Mouse (Mus musculus) forebrain, embryonic 16.5 days (tissue): ENCODE data around the gene Chid1. TPM values are rescaled to one million over a fixed set of nuclear protein-coding genes. Genes with fewer than 3 reads are reported as not detected.

ENCODE experiments used
- ATAC-seq: fragments of 200-750 bp; cut with Nextera tagmentation; 2 replicates; pipeline ENCODE4 v1.8.0; 2017; ENCODE audit warnings: mild to moderate bottlenecking, moderate library complexity
- H3K27ac ChIP-seq: fragments of 300-500 bp; sonication (generic); 2 replicates; pipeline ENCODE4 v1.5.1; 2014; ENCODE audit warnings: low read length, control low read depth
- H3K27me3 ChIP-seq: fragments of 300-500 bp; sonication (generic); replicated peaks from 2 replicates; pipeline ENCODE4 v1.6.1; 2014; ENCODE audit warnings: low read length; ENCODE audit not compliant: control insufficient read depth, insufficient read depth
- H3K36me3 ChIP-seq: fragments of 300-500 bp; sonication (generic); 2 replicates; pipeline ENCODE4 v1.6.1; 2014; ENCODE audit not compliant: control insufficient read depth, insufficient read depth
- H3K4me1 ChIP-seq: fragments of 300-500 bp; sonication (generic); replicated peaks from 2 replicates; pipeline ENCODE4 v1.6.1; 2014; ENCODE audit warnings: low read length; ENCODE audit not compliant: control insufficient read depth, insufficient read depth
- H3K4me2 ChIP-seq: fragments of 300-500 bp; sonication (generic); 2 replicates; pipeline ENCODE4 v1.6.1; 2014; ENCODE audit warnings: mild to moderate bottlenecking, low read length, control low read depth
- H3K4me3 ChIP-seq: fragments of 300-500 bp; sonication (generic); replicated peaks from 2 replicates; pipeline ENCODE4 v1.5.1; 2014; ENCODE audit warnings: mild to moderate bottlenecking, low read length, control low read depth
- H3K9ac ChIP-seq: fragments of 300-500 bp; sonication (generic); replicated peaks from 2 replicates; pipeline ENCODE4 v1.6.1; 2014; ENCODE audit warnings: low read depth, low read length, control low read depth
- H3K9me3 ChIP-seq: fragments of 300-500 bp; sonication (generic); 2 replicates; pipeline ENCODE4 v1.6.1; 2016; ENCODE audit warnings: low read length; ENCODE audit not compliant: control insufficient read depth
- WGBS: fragments of 180-500 bp; shearing (Covaris S2); extraction: QIAGEN DNeasy Blood & Tissue Kit; methylation state at CpG from one replicate; pipeline ENCODE4 v1.1.7; 2014; 5-methylcytosine and 5-hydroxymethylcytosine counted together
- polyA plus RNA-seq: library from polyadenylated mRNA; unstranded; fragments of >200 nt; fragmentation: Nextera tagmentation; extraction: Ambion mirVana; gene quantifications from 2 replicates; pipeline ENCODE4 v1.2.1, GENCODE M21; 2015

The Chid1 gene
- 31.2 and 35.6 TPM in 2 replicates for polyA plus RNA-seq

DNA sequence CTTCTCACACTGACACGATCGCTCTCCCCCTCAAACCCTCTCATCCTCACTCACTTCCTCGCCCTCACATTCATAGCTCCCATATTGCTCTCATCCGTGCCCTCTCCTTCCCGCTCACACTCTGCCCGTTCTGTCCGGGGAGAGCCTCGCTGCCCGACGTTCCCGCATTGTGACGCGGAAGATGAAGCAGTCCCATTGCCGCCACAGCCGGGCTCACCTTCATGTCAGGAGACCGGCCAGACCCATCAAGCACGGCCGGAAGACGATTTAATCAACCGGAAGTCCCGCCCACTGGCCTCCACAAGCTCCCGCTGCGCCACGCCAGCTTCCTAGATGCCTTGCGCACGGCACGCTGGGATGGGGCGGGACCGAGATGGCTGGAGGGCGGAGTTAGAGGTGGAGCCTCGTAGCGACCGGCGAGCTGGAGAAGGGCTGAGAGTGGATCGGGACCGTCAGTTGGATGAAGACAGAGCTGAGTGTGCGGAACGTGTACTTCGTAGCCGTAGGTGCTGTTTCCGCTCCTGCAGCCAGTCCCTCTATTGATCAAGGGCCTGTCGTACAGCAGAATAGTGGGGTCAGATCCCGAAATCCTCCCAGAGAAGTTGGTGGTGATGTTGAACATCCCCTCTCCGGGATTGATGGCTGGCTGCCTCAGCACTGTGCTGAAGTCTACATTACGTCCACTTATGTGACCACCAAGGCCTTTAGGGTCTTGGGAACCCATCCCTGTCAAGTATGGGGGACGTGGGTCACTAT lies at the start of gene Chid1:
Gene Chid1 (minus strand): TSS at position 302 of the 756 bp plus-strand sequence.
- H3K9ac ChIP-seq, result peak within 1 kb of the TSS; percentile 78
- peak within 1 kb of the TSS; percentile 96 for H3K4me2 ChIP-seq
- WGBS, result under 1% methylated on average over 46 of the region's 46 CpGs
- no peaks in the 10 kb centered on the region for H3K9me3 ChIP-seq
- no peaks in the 10 kb centered on the region for H3K27me3 ChIP-seq
- peak; percentile 98 for ATAC-seq
- peak within 1 kb of the TSS; percentile 80 for H3K4me3 ChIP-seq
- no peaks in the 10 kb centered on the region for H3K36me3 ChIP-seq
- peak within 1 kb of the TSS; percentile 78 for H3K27ac ChIP-seq
- peaks cover 22% of the 10 kb centered on the region for H3K4me1 ChIP-seq

DNA sequence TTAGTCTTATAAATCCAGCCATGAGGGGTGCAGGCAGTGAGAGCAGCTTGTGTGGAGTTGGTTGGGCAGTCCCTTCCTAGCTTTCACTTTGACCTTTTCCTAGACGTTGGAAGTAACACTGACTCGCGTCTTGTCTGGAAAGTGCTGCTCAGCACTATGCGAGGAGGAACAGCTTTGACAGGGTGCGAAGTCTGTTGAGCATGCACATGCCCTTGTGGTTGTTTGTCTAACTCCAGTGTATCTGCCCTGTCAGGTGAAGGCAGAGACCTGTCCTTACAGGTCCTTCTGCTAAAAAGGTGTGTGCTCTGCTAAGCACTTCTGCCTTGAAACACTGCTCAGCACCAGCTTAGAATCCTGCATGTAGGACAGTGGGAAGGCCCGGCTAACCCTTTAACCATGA lies 49.2 kb upstream of the Chid1 start:
- 96% methylated on average over 6 of the region's 6 CpGs for WGBS
- ATAC-seq, result no peak
- no peaks in the 10 kb centered on the region for H3K9me3 ChIP-seq

DNA sequence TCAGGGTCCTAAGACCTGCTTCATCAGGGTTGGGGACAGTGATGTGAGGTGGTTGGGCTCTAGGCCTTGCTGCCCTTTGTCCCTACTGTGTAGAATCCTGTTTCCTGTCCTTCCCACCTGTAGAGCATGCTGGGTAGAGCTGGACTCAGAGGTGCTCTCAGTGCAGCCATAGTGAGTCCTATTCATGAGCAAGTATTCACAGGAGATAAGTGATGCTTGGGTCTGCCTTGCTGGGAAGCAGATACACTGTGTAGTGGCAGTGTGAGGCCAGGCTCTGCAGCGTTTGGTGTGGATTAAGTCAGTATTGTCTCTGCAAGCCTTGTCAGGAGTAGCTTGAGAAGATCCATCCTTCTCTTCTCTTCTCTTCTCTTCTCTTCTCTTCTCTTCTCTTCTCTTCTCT lies 46.2 kb upstream of the Chid1 start:
- no peaks in the 10 kb centered on the region for H3K9me3 ChIP-seq
- no peak overlapping the region for H3K9ac ChIP-seq
- ATAC-seq, result no peak
- 76% methylated on average over 1 of the region's 1 CpGs for WGBS
- no peaks in the 10 kb centered on the region for H3K27me3 ChIP-seq
- H3K27ac ChIP-seq, result no peak overlapping the region
- no peak overlapping the region for H3K4me2 ChIP-seq
- H3K4me3 ChIP-seq, result no peak overlapping the region
- peaks cover 6% of the 10 kb centered on the region; the same call in 1 of the 2 replicates for H3K36me3 ChIP-seq
- no peaks in the 10 kb centered on the region for H3K4me1 ChIP-seq

More for the DNA sequence above, 49.2 kb upstream of the Chid1 start:
- H3K4me3 ChIP-seq, result no peak overlapping the region
- no peak overlapping the region for H3K9ac ChIP-seq
- no peak overlapping the region for H3K27ac ChIP-seq
- H3K36me3 ChIP-seq, result peaks cover 7% of the 10 kb centered on the region; the same call in 1 of the 2 replicates
- H3K27me3 ChIP-seq, result no peaks in the 10 kb centered on the region
- H3K4me1 ChIP-seq, result no peaks in the 10 kb centered on the region
- no peak overlapping the region for H3K4me2 ChIP-seq

DNA sequence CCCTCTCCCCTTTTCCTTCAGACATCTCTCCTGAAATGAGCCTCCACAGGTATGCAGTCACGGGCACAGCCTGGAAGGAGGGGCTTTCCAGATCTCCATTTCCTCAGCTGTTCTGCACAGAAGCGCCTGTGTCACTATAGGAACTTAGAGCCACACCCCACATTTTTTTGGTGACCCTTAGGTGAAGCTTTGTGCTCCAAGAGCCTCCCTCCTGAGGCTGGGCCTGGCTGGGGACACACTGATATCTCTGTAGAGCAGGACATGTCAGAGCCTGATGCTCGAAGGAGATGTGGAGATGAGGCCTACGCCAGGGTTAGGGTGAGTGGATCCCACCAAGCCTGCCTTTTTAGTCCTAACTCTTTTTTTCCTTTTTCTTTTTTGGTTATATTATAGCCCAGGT lies 45.6 kb upstream of the Chid1 start:
- Histone ChIP-seq H3K4me2 (no peak overlapping the region), H3K4me3 (no peak overlapping the region), H3K4me1 (no peaks in the 10 kb centered on the region), H3K9me3 (no peaks in the 10 kb centered on the region), H3K9ac (no peak overlapping the region), H3K27me3 (no peaks in the 10 kb centered on the region), H3K27ac (no peak overlapping the region), H3K36me3 (no peaks in the 10 kb centered on the region; the same call in 1 of the 2 replicates)
- no peak for ATAC-seq
- WGBS, result 88% methylated on average over 4 of the region's 4 CpGs

DNA sequence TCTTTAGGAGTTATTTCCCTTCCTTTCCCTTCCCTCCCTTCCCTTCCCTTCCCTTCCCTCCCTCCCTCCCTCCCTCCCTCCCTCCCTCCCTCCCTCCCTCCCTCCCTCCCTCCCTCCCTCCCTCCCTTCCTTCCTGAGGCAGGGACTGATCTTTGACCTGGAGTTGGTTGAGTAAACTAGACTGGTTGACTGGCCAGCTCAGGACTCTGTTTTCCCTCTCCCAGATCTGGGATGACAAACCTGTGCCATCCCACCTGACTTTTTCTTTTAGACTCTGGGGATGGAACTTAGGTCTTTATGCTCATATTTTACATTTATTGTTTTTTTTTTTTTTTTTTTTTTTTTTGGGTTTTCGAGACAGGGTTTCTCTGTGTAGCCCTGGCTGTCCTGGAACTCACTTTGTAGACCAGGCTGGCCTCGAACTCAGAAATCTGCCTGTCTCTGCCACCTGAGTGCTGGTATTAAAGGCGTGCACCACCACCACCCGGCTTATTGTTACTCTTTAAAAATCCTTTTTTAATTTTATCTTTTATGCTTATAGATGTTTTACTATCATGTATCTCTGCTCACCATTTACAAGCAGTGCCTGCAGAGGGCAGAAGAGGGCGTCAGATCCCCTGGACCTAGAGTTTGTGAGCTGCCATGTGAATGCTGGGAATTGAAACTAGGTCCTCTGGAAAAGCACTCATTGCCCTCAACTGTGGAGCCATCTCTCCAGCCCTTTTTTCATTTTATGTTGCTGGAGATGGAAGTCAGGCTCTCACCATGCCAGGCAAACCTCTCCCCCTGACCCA lies 44.6 kb upstream of the Chid1 start:
- ATAC-seq, result no peak
- WGBS, result 92% methylated on average over 4 of the region's 5 CpGs

DNA sequence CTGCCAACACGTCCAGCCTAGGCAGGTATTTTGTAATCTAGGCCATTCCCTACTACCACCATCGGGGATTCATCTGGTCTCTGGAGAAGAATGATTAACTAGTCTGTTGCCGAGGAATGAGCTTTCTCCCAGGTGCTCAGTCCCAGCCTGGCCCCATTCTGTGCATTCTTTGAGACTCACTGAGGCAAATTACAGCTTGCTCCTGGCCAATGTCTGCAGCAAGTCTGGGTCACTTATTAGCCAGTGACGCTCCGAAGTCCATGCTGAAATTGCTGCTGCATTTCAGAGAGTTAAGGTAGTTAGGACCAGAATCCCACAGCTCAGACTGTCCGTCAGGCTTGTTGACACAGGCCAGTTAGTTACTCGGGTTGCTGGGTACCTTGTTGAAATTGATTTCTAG lies 41.7 kb upstream of the Chid1 start:
- Histone ChIP-seq H3K4me3 (no peak overlapping the region), H3K4me2 (no peak overlapping the region), H3K36me3 (no peaks in the 10 kb centered on the region), H3K9me3 (no peaks in the 10 kb centered on the region), H3K27me3 (no peaks in the 10 kb centered on the region), H3K9ac (no peak overlapping the region), H3K4me1 (no peaks in the 10 kb centered on the region), H3K27ac (no peak overlapping the region)
- no peak for ATAC-seq
- WGBS, result 86% methylated on average over 7 of the region's 7 CpGs

More for the DNA sequence above, 44.6 kb upstream of the Chid1 start:
- H3K9ac ChIP-seq, result no peak overlapping the region
- H3K9me3 ChIP-seq, result no peaks in the 10 kb centered on the region
- H3K4me2 ChIP-seq, result no peak overlapping the region
- no peak overlapping the region for H3K4me3 ChIP-seq
- H3K4me1 ChIP-seq, result no peaks in the 10 kb centered on the region
- H3K27me3 ChIP-seq, result no peaks in the 10 kb centered on the region
- H3K27ac ChIP-seq, result no peak overlapping the region
- H3K36me3 ChIP-seq, result no peaks in the 10 kb centered on the region

DNA sequence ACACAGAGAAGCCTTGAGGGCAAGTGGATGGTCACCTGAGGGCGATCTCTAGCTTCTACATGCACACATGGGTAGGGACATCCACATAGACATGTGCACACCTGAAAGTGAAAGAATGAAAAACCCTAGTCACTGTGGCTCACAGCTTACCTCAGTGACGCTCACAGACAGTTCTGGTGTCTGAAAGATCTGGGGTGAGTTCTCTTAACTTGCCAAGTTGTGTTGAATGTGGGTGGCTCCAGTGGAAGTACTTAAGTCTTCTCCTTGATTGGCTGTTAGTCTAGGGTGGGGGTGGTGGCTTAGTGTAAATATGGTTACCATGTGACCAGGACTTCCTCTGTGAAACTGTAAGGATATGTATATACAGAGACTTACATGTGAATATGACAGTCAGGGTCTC lies 39.3 kb upstream of the Chid1 start:
- H3K27me3 ChIP-seq, result no peaks in the 10 kb centered on the region
- H3K4me2 ChIP-seq, result no peak overlapping the region
- H3K36me3 ChIP-seq, result no peaks in the 10 kb centered on the region
- H3K9me3 ChIP-seq, result no peaks in the 10 kb centered on the region
- ATAC-seq, result no peak
- no peak overlapping the region for H3K4me3 ChIP-seq
- no peaks in the 10 kb centered on the region for H3K4me1 ChIP-seq
- no peak overlapping the region for H3K9ac ChIP-seq
- WGBS, result 94% methylated on average over 2 of the region's 2 CpGs
- no peak overlapping the region for H3K27ac ChIP-seq

DNA sequence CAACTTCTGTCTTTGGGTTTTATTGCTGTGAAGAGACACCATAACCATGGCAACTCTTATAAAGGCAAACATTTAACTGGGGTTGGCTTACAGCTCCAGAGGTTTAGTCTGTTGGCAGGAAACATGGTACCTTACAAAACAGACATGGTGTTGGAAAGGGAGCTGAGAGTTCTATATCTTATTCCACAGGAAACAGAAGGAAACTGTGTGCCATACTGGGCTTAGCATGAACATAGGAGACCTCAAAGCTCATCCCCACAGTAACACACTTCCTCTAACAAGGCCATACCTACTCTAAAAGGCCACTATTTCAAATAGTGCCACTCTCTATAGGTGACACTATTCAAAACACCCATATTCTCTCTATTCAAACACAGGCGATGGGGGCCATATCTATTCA lies 38.9 kb upstream of the Chid1 start:
- H3K4me3 ChIP-seq, result no peak overlapping the region
- no peaks in the 10 kb centered on the region for H3K9me3 ChIP-seq
- H3K4me1 ChIP-seq, result no peaks in the 10 kb centered on the region
- WGBS, result 97% methylated on average over 1 of the region's 1 CpGs
- H3K9ac ChIP-seq, result no peak overlapping the region
- no peaks in the 10 kb centered on the region for H3K27me3 ChIP-seq
- H3K27ac ChIP-seq, result no peak overlapping the region
- no peak overlapping the region for H3K4me2 ChIP-seq
- no peaks in the 10 kb centered on the region for H3K36me3 ChIP-seq
- ATAC-seq, result no peak

DNA sequence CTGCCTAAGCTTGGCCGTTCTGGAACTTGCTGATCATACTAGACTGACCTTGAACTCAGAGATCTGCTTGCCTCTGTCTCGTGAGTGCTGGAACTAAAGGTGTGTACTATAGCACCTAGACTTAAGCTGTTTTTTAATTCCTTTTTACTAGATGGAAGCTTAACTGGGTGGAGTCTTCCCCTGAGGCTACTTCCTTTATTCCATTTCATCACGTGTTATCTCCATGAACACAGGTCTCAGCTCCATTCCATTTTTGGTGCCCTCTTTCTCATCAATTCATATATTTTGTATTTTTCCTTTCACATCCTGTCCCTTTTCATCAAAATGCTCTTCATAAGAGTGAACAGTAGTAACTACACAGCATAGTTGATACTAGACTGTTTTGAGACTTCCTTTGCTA lies 38.1 kb upstream of the Chid1 start:
- Histone ChIP-seq H3K9ac (no peak overlapping the region), H3K36me3 (no peaks in the 10 kb centered on the region), H3K4me1 (no peaks in the 10 kb centered on the region), H3K4me3 (no peak overlapping the region), H3K4me2 (no peak overlapping the region), H3K9me3 (no peaks in the 10 kb centered on the region), H3K27ac (no peak overlapping the region), H3K27me3 (no peaks in the 10 kb centered on the region)
- no peak for ATAC-seq
- 88% methylated on average over 3 of the region's 3 CpGs for WGBS
